Mouse (Mus musculus): Measurements from ENCODE around the gene Defb15. TPM values are rescaled to one million over a fixed set of nuclear protein-coding genes. Genes with fewer than 3 reads are reported as not detected.
"Not testable (repeated sequence)": the region's sequence is repeated elsewhere in the genome, so short reads cannot be mapped to it uniquely, and the experiment has no call there.

The Defb15 gene
- total RNA-seq (2021), result not detected

GRCm38 (mm10) chr8:21932610-21933009, at the start of gene Defb15:
TSS of gene Defb15 (minus strand) at chr8:21932710.
- DNase-seq (ENCODE audit: low spot score in 2 of 2), result no peak
- intact Hi-C loops (cut with DNase I), result no loop called here

- intact Hi-C loops (cut with DNase I), result no loop called here
Measured at GRCm38 (mm10) chr8:21981664-21982337, 49.3 kb upstream of the Defb15 start.

GRCm38 (mm10) chr8:21978193-21978592, 45.7 kb upstream of the Defb15 start:
- intact Hi-C loops (cut with DNase I), result loop anchor here (5.0 to 10.0 kb wide), 2 partner anchors 221 to 983 kb away; no protein-coding TSS in a partner anchor

More at GRCm38 (mm10) chr8:21981664-21982337, 49.3 kb upstream of the Defb15 start:
- peak; percentile 43 to 68 for DNase-seq (ENCODE audit: low spot score in 2 of 2)

GRCm38 (mm10) chr8:21969475-21969874, 37.0 kb upstream of the Defb15 start, which contains the start of gene Ccdc70:
TSS of gene Ccdc70 (plus strand) at chr8:21969775.
- DNase-seq (ENCODE audit: low spot score in 2 of 2), result no peak
- intact Hi-C loops (cut with DNase I), result no loop called here

More at GRCm38 (mm10) chr8:21978193-21978592, 45.7 kb upstream of the Defb15 start:
- peak; percentile 13 to 73 for DNase-seq (ENCODE audit: low spot score in 2 of 2)

- intact Hi-C loops (cut with DNase I), result no loop called here
- DNase-seq (ENCODE audit: low spot score in 2 of 2), result no peak
Measured at GRCm38 (mm10) chr8:21966646-21967045, 34.1 kb upstream of the Defb15 start.

GRCm38 (mm10) chr8:21958414-21958813, 25.9 kb upstream of the Defb15 start, which contains the start of gene Fam90a1a:
TSS of gene Fam90a1a (plus strand) at chr8:21958714.
- no peak for DNase-seq (ENCODE audit: low spot score in 2 of 2)
- intact Hi-C loops (cut with DNase I), result no loop called here

GRCm38 (mm10) chr8:21956336-21956735, 23.8 kb upstream of the Defb15 start:
- intact Hi-C loops (cut with DNase I), result no loop called here
- no peak for DNase-seq (ENCODE audit: low spot score in 2 of 2)

- intact Hi-C loops (cut with DNase I), result loop anchor here (2.0 kb wide), 1 partner anchor 199 kb away; no protein-coding TSS in a partner anchor
- DNase-seq (ENCODE audit: low spot score in 2 of 2), result peak; percentile 60 to 62
Measured at GRCm38 (mm10) chr8:21955321-21955720, 22.8 kb upstream of the Defb15 start.

GRCm38 (mm10) chr8:21947311-21948017, 15.0 kb upstream of the Defb15 start:
- intact Hi-C loops (cut with DNase I), result no loop called here
- DNase-seq (ENCODE audit: low spot score in 2 of 2), result no peak

GRCm38 (mm10) chr8:21946462-21946861, 14.0 kb upstream of the Defb15 start, which contains the start of gene Defb13:
TSS of gene Defb13 (plus strand) at chr8:21946762.
- intact Hi-C loops (cut with DNase I), result no loop called here
- DNase-seq (ENCODE audit: low spot score in 2 of 2), result no peak

GRCm38 (mm10) chr8:21938052-21938451, 5.5 kb upstream of the Defb15 start, which contains the start of gene Defb35:
TSS of gene Defb35 (plus strand) at chr8:21938352.
- DNase-seq (ENCODE audit: low spot score in 2 of 2); intact Hi-C loops (cut with DNase I): not testable (repeated sequence)

- intact Hi-C loops (cut with DNase I); DNase-seq (ENCODE audit: low spot score in 2 of 2): not testable (repeated sequence)
Measured at GRCm38 (mm10) chr8:21930754-21931153, 1.8 kb downstream of the Defb15 start.

GRCm38 (mm10) chr8:21915625-21916024, 16.9 kb downstream of the Defb15 start:
- peak; percentile 2 to 60 for DNase-seq (ENCODE audit: low spot score in 2 of 2)
- intact Hi-C loops (cut with DNase I), result no loop called here

- no peak for DNase-seq (ENCODE audit: low spot score in 2 of 2)
- intact Hi-C loops (cut with DNase I), result no loop called here
Measured at GRCm38 (mm10) chr8:21912554-21912953, 20.0 kb downstream of the Defb15 start.

GRCm38 (mm10) chr8:21911931-21912330, 20.6 kb downstream of the Defb15 start:
- DNase-seq (ENCODE audit: low spot score in 2 of 2), result no peak
- intact Hi-C loops (cut with DNase I), result no loop called here

GRCm38 (mm10) chr8:21906290-21906689, 26.2 kb downstream of the Defb15 start, which contains the start of gene Defb11:
TSS of gene Defb11 (minus strand) at chr8:21906412.
- intact Hi-C loops (cut with DNase I), result not testable (repeated sequence)

GRCm38 (mm10) chr8:21885321-21885720, 47.2 kb downstream of the Defb15 start, which contains the start of gene Defb9:
TSS of gene Defb9 (minus strand) at chr8:21885421.
- DNase-seq (ENCODE audit: low spot score in 2 of 2); intact Hi-C loops (cut with DNase I): not testable (repeated sequence)

More at GRCm38 (mm10) chr8:21906290-21906689, 26.2 kb downstream of the Defb15 start, which contains the start of gene Defb11:
- not testable (repeated sequence) for DNase-seq (ENCODE audit: low spot score in 2 of 2)
